Mouse (Mus musculus) cerebellum, postnatal 10 days (tissue): ENCODE measurements around the gene Irgc1.
A peak's percentile ranks its signal among the peaks of the same experiment; 100 is the strongest.

Source experiments
- DNase-seq, 2 experiments: peaks; one replicate each; pipeline ENCODE4 v3.0.0; 2021; ENCODE audit warnings: mixed read lengths in 2 of 2

Gene Irgc1

GRCm38 (mm10) chr7:24470356-24470755, 18.3 kb upstream of the Irgc1 start:
- DNase-seq, result peak; percentile 37 to 54

- peak; percentile 36 to 53 for DNase-seq
Observed at GRCm38 (mm10) chr7:24469126-24469525, 17.0 kb upstream of the Irgc1 start.

- no peak for DNase-seq
Observed at GRCm38 (mm10) chr7:24467886-24468285, 15.8 kb upstream of the Irgc1 start.

- DNase-seq, result no peak
Observed at GRCm38 (mm10) chr7:24466835-24467234, 14.7 kb upstream of the Irgc1 start.

GRCm38 (mm10) chr7:24462388-24463319, 10.6 kb upstream of the Irgc1 start, which contains the start of gene Plaur:
Plaur (plus strand) TSS chr7:24462484.
- DNase-seq, result no peak

- peak in 1 of 2 experiments; percentile 14 for DNase-seq
Observed at GRCm38 (mm10) chr7:24461376-24462051, 9.4 kb upstream of the Irgc1 start.

GRCm38 (mm10) chr7:24459843-24460242, 7.7 kb upstream of the Irgc1 start:
- no peak for DNase-seq

- no peak for DNase-seq
Observed at GRCm38 (mm10) chr7:24459440-24459839, 7.3 kb upstream of the Irgc1 start.

GRCm38 (mm10) chr7:24457726-24458370, 5.8 kb upstream of the Irgc1 start:
- no peak for DNase-seq

- no peak for DNase-seq
Observed at GRCm38 (mm10) chr7:24455726-24456125, 3.6 kb upstream of the Irgc1 start.

GRCm38 (mm10) chr7:24454199-24454598, 2.1 kb upstream of the Irgc1 start:
- DNase-seq, result no peak

GRCm38 (mm10) chr7:24450585-24451017, 1.5 kb downstream of the Irgc1 start:
- DNase-seq, result no peak

- no peak for DNase-seq
Observed at GRCm38 (mm10) chr7:24448782-24449517, 3.1 kb downstream of the Irgc1 start.

GRCm38 (mm10) chr7:24446697-24447340, 5.3 kb downstream of the Irgc1 start:
- no peak for DNase-seq

GRCm38 (mm10) chr7:24445266-24445926, 6.7 kb downstream of the Irgc1 start:
- DNase-seq, result no peak

GRCm38 (mm10) chr7:24442313-24442712, 9.8 kb downstream of the Irgc1 start:
- DNase-seq, result no peak

- peak; percentile 77 to 83 for DNase-seq
Observed at GRCm38 (mm10) chr7:24441785-24442184, 10.3 kb downstream of the Irgc1 start.

- no peak for DNase-seq
Observed at GRCm38 (mm10) chr7:24439891-24440290, 12.2 kb downstream of the Irgc1 start.

- no peak for DNase-seq
Observed at GRCm38 (mm10) chr7:24439191-24439590, 12.9 kb downstream of the Irgc1 start.

- peak; percentile 76 to 78 for DNase-seq
Observed at GRCm38 (mm10) chr7:24437981-24438380, 14.1 kb downstream of the Irgc1 start.

GRCm38 (mm10) chr7:24435305-24435704, 16.8 kb downstream of the Irgc1 start:
- no peak for DNase-seq
